Mouse (Mus musculus): ENCODE measurements around the gene Ppp1r2. TPM values are rescaled to one million over a fixed set of nuclear protein-coding genes. Genes with fewer than 3 reads are reported as not detected.
"Not testable (repeated sequence)": the region's sequence is repeated elsewhere in the genome, so short reads cannot be mapped to it uniquely, and the experiment has no call there.

The Ppp1r2 gene
- polyA plus RNA-seq, 1 experiment from 2014 or later: 36.8 TPM

GRCm38 (mm10) chr16:31316246-31317143 is 41.4 kb upstream of the Ppp1r2 start:
- WGBS (ENCODE audit: insufficient replicate concordance): 50% methylated on average over 12 of the region's 12 CpGs
- not testable (repeated sequence) for H3K36me3 ChIP-seq (replicated peaks; ENCODE audit: insufficient read depth, low read length); H3K4me3 ChIP-seq (ENCODE audit: low read depth, low read length); H3K27me3 ChIP-seq (ENCODE audit: insufficient read depth, low read length); H3K4me1 ChIP-seq (ENCODE audit: insufficient read depth); H3K9ac ChIP-seq (replicated peaks); H3K4me2 ChIP-seq (ENCODE audit: low read depth, low read length); H3K9me3 ChIP-seq (ENCODE audit: low read length); DNase-seq; H3K27ac ChIP-seq (ENCODE audit: low read depth)
- TF ChIP-seq EP300 (IDR thresholded peaks at IDR 0.05; ENCODE audit: low read depth): peak; percentile 39; the same call in 1 of the 2 replicates
- ATAC-seq: 0 out of 2 replicates have a peak, but pooled peaks have one; percentile 13

DNA sequence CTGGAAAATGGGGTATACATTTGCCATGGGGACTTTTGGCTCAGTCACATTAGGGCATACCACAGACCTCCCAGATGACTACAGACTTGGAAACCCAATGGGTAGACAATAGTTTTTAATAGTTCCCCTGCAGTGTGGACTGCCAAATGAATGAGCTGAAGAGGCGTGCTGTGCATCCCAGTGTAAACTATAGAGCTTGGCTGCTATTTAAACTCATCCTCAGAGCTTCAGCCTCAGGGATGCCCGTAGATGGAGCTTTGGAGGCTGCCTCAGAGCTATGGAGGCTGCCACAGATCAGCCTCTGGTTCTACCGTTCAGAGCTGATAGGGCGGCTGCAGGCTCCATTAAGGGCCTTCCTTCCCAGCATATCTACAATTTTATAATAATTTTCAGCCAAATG is 40.2 kb upstream of the Ppp1r2 start:
- DNase-seq (no peak), ATAC-seq (no peak)
- H3K4me1 ChIP-seq (ENCODE audit: insufficient read depth): peaks cover 4% of the 10 kb centered on the region; the same call in 1 of the 2 replicates
- no peaks in the 10 kb centered on the region for H3K27me3 ChIP-seq (ENCODE audit: insufficient read depth, low read length)
- no peak overlapping the region for H3K4me3 ChIP-seq (ENCODE audit: low read depth, low read length)
- no peak overlapping the region for H3K4me2 ChIP-seq (ENCODE audit: low read depth, low read length)
- no peak overlapping the region for H3K9ac ChIP-seq (replicated peaks)
- H3K9me3 ChIP-seq (ENCODE audit: low read length): no peaks in the 10 kb centered on the region
- TF ChIP-seq CTCF (IDR thresholded peaks at IDR 0.05; ENCODE audit: low read depth) (no peak), EP300 (IDR thresholded peaks at IDR 0.05; ENCODE audit: low read depth) (no peak)
- WGBS (ENCODE audit: insufficient replicate concordance): 65% methylated on average over 4 of the region's 4 CpGs
- no peaks in the 10 kb centered on the region for H3K36me3 ChIP-seq (replicated peaks; ENCODE audit: insufficient read depth, low read length)
- H3K27ac ChIP-seq (ENCODE audit: low read depth): no peak overlapping the region

DNA sequence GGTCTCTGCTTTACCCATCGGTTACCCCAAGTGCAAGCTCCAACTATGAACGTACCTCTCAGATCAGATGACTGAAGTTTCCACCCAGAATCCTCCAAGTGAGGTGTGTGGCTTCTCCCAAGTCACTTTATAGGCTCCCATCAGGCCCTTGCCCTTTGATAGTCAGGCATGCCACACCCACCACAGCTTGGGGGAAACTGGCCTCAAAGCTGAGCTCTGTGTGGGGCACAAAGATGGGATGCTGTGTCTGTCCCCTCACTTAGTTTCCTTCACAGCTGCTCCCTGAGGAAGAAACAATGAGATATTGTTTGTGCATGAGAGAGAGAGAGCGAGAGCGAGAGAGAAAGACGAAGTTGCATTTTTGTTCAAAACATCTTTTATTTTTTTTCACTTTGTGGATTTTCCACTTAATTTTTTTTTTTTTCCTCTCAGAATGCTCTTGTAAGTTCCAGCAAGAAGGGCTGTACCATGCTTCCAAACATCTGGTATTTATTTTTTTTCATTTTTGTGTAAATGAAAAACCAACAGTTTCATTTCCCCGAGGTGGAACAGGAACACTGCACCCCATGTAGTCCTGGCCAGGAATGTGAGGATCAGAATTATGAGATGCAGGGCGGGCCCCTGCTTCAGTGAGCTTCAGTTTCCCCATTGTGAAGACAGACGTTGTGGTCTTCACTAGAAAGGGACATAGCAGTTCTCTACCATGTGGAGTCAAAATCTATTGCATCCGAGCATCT is 39.6 kb upstream of the Ppp1r2 start, which contains the start of gene Apod:
Gene Apod, minus strand, starts transcription at position 312 of the 737 bp plus-strand sequence.
- H3K9me3 ChIP-seq (ENCODE audit: low read length): no peaks in the 10 kb centered on the region
- no peak within 1 kb of the TSS for H3K4me3 ChIP-seq (ENCODE audit: low read depth, low read length)
- peaks cover 4% of the 10 kb centered on the region; the same call in 1 of the 2 replicates for H3K4me1 ChIP-seq (ENCODE audit: insufficient read depth)
- no peak within 1 kb of the TSS for H3K4me2 ChIP-seq (ENCODE audit: low read depth, low read length)
- no peak within 1 kb of the TSS for H3K9ac ChIP-seq (replicated peaks)
- WGBS (ENCODE audit: insufficient replicate concordance): 67% methylated on average over 9 of the region's 9 CpGs
- DNase-seq (no peak), ATAC-seq (no peak)
- no peak for TF ChIP-seq EP300 (IDR thresholded peaks at IDR 0.05; ENCODE audit: low read depth)
- no peak for TF ChIP-seq CTCF (IDR thresholded peaks at IDR 0.05; ENCODE audit: low read depth)
- H3K27ac ChIP-seq (ENCODE audit: low read depth): no peak within 1 kb of the TSS
- H3K27me3 ChIP-seq (ENCODE audit: insufficient read depth, low read length): no peaks in the 10 kb centered on the region
- no peaks in the 10 kb centered on the region for H3K36me3 ChIP-seq (replicated peaks; ENCODE audit: insufficient read depth, low read length)

DNA sequence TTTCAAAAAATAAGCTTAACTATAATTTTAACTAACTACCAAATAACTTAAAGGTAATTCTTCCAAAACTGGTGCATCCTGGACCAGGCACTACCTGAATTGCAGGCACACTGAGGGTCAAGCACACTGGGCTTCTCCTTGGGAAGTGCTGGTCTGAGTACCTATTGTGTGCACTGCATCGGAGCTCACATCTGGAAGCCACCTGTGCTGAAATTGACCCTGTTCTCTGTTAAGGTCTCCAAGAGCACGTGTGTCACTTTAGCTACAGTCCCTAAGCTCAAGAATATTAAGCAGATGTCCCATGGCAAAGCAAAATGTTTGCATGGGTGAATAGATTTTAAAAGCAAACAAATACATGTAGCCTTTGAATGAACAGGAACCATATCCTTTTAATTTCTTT is 38.5 kb upstream of the Ppp1r2 start:
- Histone ChIP-seq H3K27me3 (ENCODE audit: insufficient read depth, low read length) (no peaks in the 10 kb centered on the region), H3K4me3 (ENCODE audit: low read depth, low read length) (no peak overlapping the region), H3K27ac (ENCODE audit: low read depth) (no peak overlapping the region), H3K4me1 (ENCODE audit: insufficient read depth) (peaks cover 4% of the 10 kb centered on the region; the same call in 1 of the 2 replicates), H3K36me3 (replicated peaks; ENCODE audit: insufficient read depth, low read length) (no peaks in the 10 kb centered on the region), H3K9me3 (ENCODE audit: low read length) (no peaks in the 10 kb centered on the region), H3K9ac (replicated peaks) (no peak overlapping the region), H3K4me2 (ENCODE audit: low read depth, low read length) (no peak overlapping the region)
- TF ChIP-seq CTCF (IDR thresholded peaks at IDR 0.05; ENCODE audit: low read depth) (no peak), EP300 (IDR thresholded peaks at IDR 0.05; ENCODE audit: low read depth) (no peak)
- WGBS (ENCODE audit: insufficient replicate concordance): 76% methylated on average over 2 of the region's 2 CpGs
- no peak for ATAC-seq
- DNase-seq: no peak

DNA sequence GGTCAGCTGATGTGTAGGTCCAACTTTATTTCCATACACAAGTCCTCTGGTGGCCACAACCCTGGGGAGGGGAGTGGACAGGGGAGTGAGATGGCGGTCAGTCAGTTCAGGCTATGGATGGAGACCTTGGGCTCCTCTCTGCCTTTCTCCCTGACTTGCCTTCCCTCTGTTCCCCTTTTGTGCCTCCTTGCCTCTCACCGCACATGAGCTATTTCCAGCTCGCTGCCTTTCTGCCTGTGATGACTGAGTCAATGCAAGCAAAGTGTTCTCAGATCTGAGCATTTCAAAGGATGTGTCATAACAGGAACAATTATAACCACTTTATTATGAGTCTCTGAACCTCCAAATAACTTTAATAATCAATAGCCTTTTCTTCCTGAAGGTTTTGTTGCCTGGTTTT is 37.2 kb upstream of the Ppp1r2 start:
- WGBS (ENCODE audit: insufficient replicate concordance): 65% methylated on average over 3 of the region's 3 CpGs
- H3K36me3 ChIP-seq (replicated peaks; ENCODE audit: insufficient read depth, low read length): no peaks in the 10 kb centered on the region
- TF ChIP-seq CTCF (IDR thresholded peaks at IDR 0.05; ENCODE audit: low read depth) (no peak), EP300 (IDR thresholded peaks at IDR 0.05; ENCODE audit: low read depth) (no peak)

More for the DNA sequence above, 37.2 kb upstream of the Ppp1r2 start:
- no peak overlapping the region for H3K9ac ChIP-seq (replicated peaks)
- no peaks in the 10 kb centered on the region for H3K4me1 ChIP-seq (ENCODE audit: insufficient read depth)
- no peak overlapping the region for H3K27ac ChIP-seq (ENCODE audit: low read depth)
- no peaks in the 10 kb centered on the region for H3K9me3 ChIP-seq (ENCODE audit: low read length)
- DNase-seq (no peak), ATAC-seq (no peak)
- no peak overlapping the region for H3K4me3 ChIP-seq (ENCODE audit: low read depth, low read length)
- H3K27me3 ChIP-seq (ENCODE audit: insufficient read depth, low read length): no peaks in the 10 kb centered on the region
- H3K4me2 ChIP-seq (ENCODE audit: low read depth, low read length): no peak overlapping the region

Data from liver, postnatal 0 days (tissue).